Mouse (Mus musculus): ENCODE data around the gene Rbmx2. TPM values are rescaled to one million over a fixed set of nuclear protein-coding genes. Genes with fewer than 3 reads are reported as not detected.

Rbmx2 gene
- 5.2 and 6.9 TPM in 2 replicates for polyA plus RNA-seq (2012; ENCODE audit: low replicate concordance)

DNA sequence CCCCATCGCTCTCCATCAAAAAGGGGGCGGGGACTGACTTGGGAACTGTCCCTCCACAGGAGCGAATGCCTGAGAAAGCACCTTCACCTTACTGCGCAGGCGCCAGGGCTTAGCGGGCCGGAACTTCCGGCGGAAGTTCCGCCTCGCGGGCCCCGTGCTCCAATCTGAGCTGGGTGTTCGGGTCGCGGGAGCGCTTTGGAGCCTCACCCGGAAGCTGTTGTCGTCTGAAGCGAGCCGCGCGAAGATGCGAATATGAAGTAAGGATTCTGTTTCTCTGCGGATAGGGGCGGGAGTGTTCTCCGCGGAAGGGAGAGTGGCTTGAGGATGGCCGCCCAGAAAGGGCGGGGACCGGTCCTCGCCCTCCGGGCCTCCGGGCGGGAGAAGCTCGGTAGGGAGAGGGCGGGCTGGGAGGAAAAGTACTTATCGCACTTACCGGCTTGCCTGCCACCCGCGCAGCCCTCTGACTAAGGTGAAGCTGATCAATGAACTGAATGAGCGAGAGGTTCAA is at the start of gene Rbmx2:
Gene Rbmx2 (plus strand): TSS at position 141 of the 508 bp plus-strand sequence.

DNA sequence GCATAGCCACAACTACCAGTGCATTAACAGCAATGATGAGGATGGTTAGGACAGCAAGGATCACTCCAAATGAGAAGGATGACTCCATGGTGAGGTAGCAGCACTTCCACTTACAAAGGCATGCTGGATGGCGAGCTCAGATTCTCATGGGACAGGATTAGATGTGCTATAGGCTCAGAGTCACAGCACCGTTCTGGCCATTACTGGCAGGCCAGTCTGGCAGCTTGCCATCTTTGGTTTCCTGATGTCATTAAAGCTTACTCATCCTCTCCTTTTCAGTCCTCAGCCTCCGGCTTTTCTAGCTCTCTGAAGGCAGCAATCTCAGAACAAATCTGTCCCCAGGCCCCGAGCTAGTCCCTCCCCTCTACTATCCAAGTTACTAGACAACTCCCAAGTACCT is 20.6 kb upstream of the Rbmx2 start, which contains the start of gene Gpr119:
Gene Gpr119 (minus strand): TSS at position 308 of the 400 bp plus-strand sequence.

Other genes with a start within 250 kb of the Rbmx2 start
- gene Elf4, start 231.9 kb upstream of the Rbmx2 start, polyA plus RNA-seq (2012; ENCODE audit: low replicate concordance) = 44.8 and 49.7 TPM in 2 replicates
- gene Aifm1, start 181.4 kb upstream of the Rbmx2 start, polyA plus RNA-seq (2012; ENCODE audit: low replicate concordance) = 1.7 and 4.1 TPM in 2 replicates
- 0.27 and 0.43 TPM in 2 replicates for gene Rab33a, start 175.7 kb upstream of the Rbmx2 start, polyA plus RNA-seq (2012; ENCODE audit: low replicate concordance)
- gene Zfp280c, start 100.5 kb upstream of the Rbmx2 start, polyA plus RNA-seq (2012; ENCODE audit: low replicate concordance) = 0.37 and 1.2 TPM in 2 replicates
- 0.21 TPM in 1 of 2 replicates, not detected in the other for gene Slc25a14, start 71.6 kb upstream of the Rbmx2 start, polyA plus RNA-seq (2012; ENCODE audit: low replicate concordance)
- 0.05 TPM in 1 of 2 replicates, not detected in the other for gene Gpr119, start 20.5 kb upstream of the Rbmx2 start, polyA plus RNA-seq (2012; ENCODE audit: low replicate concordance)
- not detected in 2 replicates for gene Gm595, start 182.7 kb downstream of the Rbmx2 start, polyA plus RNA-seq (2012; ENCODE audit: low replicate concordance)

Measured in hematopoietic multipotent progenitor cell, adult 10-12 weeks (in vitro differentiated cells).